Mouse (Mus musculus) T-helper 2 cell (primary cell): Measurements from ENCODE around the gene Rpl5.
"Not testable (repeated sequence)": the region's sequence is repeated elsewhere in the genome, so short reads cannot be mapped to it uniquely, and the experiment has no call there.

Experiments used
- in situ Hi-C: fragments of 300-600 bp; cut with MboI, MseI; formaldehyde crosslinking; loops from one replicate; pipeline ENCODE4 v1.15.1; 2025; ENCODE audit warnings: high pct_unique_total_duplicates

Gene Rpl5

GRCm38 (mm10) chr5:107900206-107901013, at the start of gene Rpl5:
TSS of gene Rpl5 (plus strand) at chr5:107900502.
- in situ Hi-C loops: no loop called here

GRCm38 (mm10) chr5:107853807-107854206, 46.5 kb upstream of the Rpl5 start:
- in situ Hi-C loops: no loop called here

- in situ Hi-C loops: no loop called here
Observed at GRCm38 (mm10) chr5:107854556-107854955, 45.7 kb upstream of the Rpl5 start.

DNA sequence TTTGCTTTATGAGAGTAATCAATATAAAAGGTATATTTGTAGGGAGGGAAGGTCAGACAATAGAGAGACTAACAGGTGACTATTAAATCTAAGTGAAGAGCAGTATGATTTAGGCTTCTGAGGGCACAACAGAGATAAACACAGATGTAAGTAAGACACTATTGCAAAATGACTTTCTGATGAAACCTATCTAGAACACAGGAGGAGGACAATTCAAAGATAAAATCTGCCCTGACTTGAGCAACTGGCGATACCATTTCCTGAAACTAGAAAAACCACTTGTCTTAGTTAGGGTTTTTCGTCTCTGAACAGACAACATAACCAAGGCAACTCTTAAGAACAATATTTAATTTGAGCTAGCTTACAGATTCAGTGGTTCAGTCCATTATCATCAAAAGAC, 44.8 kb upstream of the Rpl5 start:
- in situ Hi-C loops: no loop called here

DNA sequence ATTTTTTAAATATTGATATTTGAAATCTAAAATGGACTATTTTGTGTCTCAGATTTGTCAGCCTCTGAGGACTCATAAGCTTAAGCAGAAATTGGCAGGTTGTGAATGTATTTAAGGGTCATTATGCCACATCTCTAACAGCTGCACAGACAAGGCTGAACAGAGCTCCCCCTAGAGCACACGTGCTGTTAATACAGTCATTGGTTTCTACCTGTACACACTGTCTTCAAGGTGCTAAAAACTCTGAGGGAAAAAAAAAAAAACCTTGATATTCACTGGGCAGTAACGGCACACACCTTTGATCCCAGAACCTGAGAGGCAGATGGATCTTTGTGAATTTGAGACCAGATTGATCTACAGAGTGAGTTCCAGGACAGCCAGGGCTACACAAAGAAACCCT, 41.3 kb upstream of the Rpl5 start:
- in situ Hi-C loops: no loop called here

GRCm38 (mm10) chr5:107863971-107864370, 36.3 kb upstream of the Rpl5 start:
- in situ Hi-C loops: no loop called here

DNA sequence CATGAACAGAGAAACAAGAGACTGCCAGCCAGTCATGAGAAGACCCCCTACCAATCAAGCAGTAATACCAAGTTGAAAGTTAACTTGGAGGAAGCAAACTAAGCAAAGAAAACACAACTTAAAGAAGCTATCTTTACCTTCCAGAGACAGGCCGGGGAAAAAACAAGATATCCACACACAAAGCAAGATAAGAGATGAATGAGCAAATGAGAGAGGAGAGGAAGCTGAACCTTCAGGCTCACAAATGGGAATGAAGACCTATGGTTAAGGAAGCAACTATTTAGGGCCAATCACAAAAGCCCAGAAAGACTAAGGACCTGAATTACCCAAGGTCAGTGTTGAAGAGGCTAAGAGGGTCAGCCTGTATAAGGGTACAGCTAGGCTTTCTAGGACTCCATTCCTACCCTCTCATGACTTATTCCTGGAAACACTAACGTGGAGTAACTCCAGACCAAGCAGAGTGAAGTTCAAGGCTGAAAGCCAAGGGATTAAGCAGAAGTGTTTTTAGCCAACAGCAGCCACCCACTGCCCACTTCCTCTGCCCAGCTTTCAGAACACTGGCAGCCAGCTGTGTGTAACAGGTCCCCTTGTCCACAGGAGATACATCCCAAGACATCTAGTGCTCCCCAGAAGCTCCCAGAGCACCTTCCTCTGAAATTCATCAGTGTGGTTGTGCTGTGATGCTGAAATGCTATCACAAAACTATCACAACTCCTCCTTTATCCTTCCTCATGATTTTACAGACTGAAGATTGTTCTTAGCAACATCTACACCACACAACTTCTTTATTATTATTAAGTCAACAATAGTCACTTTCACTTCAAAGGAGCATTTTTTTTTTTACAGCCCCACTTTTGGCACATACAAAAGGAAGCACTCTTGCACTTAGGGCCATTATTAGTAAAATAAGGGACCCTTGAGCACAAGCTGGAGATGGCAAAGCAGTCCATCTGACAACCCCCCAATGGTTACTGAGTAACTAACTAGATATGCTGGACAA, 33.9 kb upstream of the Rpl5 start:
- in situ Hi-C loops: no loop called here

DNA sequence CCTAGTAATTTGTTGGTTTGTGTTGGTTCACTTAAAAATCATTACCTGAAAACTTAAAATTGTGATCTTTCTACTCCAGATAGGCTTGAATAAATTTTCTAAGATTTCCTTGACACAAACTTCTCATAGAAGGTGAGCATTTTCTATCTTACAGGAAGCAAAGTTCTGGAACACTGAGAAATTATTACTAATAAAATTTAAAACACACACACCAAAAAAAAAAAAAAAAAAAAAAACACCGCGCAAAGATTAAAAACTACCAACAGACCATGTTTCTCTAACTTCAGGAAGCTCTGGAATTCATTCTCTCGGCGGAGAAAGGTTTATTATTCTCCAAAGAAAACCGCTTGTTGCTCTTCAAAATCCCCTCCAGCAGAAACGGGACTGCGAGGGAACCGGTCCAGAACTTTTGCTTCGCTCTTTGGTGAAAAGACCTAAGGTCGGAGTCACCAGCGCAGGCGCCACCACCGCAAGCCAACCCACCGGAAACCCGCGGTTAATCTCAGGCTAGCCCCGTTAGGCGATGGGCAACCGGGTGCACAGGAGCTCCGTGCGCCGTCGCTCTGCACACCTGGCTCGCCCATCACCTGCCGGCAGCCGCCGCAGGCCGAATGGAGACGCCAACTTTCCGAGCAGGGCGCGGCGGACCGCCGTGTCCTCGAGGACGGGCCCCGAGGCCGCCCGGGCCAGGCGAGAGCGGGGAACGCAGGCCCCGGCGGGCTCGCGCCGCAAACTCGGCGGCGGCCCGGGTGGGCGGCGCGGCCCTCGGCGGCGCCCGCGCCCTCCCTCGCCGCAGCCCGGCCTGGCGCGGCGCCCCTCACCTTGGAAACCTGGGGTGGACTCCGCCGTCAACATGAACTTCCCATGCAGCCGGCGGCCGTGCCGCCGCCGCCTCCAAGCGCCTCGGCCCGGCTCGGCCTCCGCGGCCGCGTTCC, 32.1 kb upstream of the Rpl5 start:
- in situ Hi-C loops: no loop called here

- in situ Hi-C loops: no loop called here
Observed at GRCm38 (mm10) chr5:107868905-107869424, 31.3 kb upstream of the Rpl5 start.

GRCm38 (mm10) chr5:107869701-107870100, 30.6 kb upstream of the Rpl5 start:
- in situ Hi-C loops: no loop called here

GRCm38 (mm10) chr5:107873330-107873729, 27.0 kb upstream of the Rpl5 start:
- in situ Hi-C loops: no loop called here

DNA sequence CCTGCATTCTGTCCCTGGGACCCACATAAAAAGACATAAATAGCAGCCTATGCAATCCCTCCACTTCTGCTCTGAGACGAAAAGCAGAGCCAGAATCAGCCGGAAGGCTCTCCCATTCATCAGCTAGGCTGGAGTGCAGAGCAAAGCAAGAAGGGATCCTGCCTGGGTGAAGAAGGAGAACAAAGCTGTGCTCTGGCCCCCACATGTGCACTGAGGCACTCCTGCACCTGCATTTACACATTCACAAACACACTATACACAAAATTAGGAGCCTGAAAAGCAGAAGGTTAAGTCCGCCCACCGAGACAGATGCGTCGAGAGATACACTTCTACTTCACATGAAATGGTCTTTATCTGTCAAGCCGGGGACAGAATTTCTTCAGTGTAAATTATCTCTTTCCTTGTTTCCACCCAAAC, 26.4 kb upstream of the Rpl5 start:
- in situ Hi-C loops: no loop called here

- in situ Hi-C loops: no loop called here
Observed at GRCm38 (mm10) chr5:107874561-107875260, 25.6 kb upstream of the Rpl5 start, which contains the start of gene Evi5. TSS of gene Evi5 (minus strand) at chr5:107875107.

DNA sequence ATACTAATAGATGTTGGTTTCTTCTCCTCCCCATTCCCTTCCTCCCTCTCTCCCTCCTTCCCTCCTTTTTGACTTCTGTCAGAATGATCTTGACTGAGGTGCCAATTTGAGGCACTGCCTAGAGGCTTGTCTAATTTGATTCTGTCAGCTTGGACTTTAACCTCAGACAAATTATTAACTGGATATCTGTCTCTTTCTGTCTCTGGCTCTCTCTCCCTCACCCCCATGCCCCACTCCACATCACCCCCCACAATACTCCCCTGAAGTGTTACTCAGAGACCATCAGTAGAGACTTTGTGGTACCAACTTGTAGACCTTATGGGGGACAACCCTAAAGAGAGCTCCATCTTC, 25.1 kb upstream of the Rpl5 start:
- in situ Hi-C loops: no loop called here

GRCm38 (mm10) chr5:107877053-107877452, 23.2 kb upstream of the Rpl5 start:
- in situ Hi-C loops: no loop called here

GRCm38 (mm10) chr5:107880710-107881109, 19.6 kb upstream of the Rpl5 start:
- in situ Hi-C loops: loop anchor here (5.0 kb wide), 1 partner anchor 278 kb away; no protein-coding TSS in a partner anchor

DNA sequence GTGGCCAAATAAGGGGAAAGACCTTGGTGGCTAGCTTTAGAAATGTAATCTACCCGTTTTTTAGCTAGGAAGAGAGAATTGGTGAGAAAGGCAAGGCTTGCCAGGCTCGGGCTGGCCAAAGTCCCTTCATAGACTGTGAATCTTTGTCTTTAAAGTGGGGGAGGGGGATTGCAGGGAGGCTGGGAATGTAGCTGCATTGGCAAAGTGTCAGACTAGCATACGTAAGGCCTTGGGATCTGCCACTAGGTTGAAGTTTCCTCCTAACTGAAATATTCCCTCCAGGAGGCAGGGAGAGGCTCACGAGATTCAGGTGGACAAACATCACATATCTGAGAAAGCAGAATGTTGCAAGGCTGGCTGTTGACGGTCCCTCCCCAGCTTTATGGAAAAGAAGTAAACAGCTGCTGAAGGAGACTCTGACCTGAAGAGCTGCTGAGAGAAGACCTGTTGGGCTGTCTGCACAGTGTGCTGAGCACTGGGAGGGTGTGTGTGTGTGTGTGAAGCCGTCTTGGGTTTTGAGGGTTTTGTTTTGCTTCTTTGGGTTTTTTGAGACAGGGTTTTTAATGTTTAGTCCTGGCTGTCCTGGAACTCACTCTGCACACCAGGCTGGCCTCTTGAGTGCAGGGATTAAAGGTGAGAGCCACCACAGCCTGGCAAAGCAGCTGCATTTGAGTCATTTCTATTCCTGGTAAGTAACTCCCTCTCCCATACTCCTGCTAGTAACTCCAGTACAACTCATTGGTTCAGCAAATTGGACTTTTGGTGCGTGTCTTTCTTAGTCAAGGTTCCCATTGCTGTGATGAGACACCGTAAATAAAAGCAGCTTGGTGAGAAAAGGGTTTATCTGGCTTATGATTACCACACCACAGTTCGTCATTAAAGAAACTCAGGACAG, 10.1 kb upstream of the Rpl5 start:
- in situ Hi-C loops: no loop called here

GRCm38 (mm10) chr5:107891515-107891914, 8.8 kb upstream of the Rpl5 start:
- in situ Hi-C loops: not testable (repeated sequence)

- in situ Hi-C loops: no loop called here
Observed at GRCm38 (mm10) chr5:107894676-107895075, 5.6 kb upstream of the Rpl5 start.
